19 mouse cellular contexts compared by ENCODE assay signal in genomic region chr16:8455221-8455620, GRCm38 (mm10). TPM values are rescaled to one million over a fixed set of nuclear protein-coding genes. Genes with fewer than 3 reads are reported as not detected.
DNase-seq lines count a peak whose midpoint lies in the region; ATAC-seq lines count a peak whose summit lies in the region.
"Had no signal": no experiment of that assay in that cellular context is flagged by ENCODE, and none has a peak within 500 bp of the region (broad histone marks: within the 10 kb centered on the region; RNA-seq: fewer than 3 reads in every experiment).

No protein-coding gene starts in this region.

- WGBS in forebrain, embryonic 11.5 days = 62% methylated on average over 2 of the region's 2 CpGs
- WGBS in forebrain, embryonic 16.5 days = 61% methylated on average over 2 of the region's 2 CpGs

- no peaks in the 10 kb centered on the region for H3K27me3 ChIP-seq in forebrain, embryonic 11.5 days (ENCODE audit: control insufficient read depth, insufficient read depth, low read length)
- no peaks in the 10 kb centered on the region for H3K27me3 ChIP-seq in forebrain, embryonic 16.5 days (replicated peaks; ENCODE audit: control insufficient read depth, insufficient read depth, low read length)

- no peak overlapping the region for H3K27ac ChIP-seq in forebrain, embryonic 11.5 days (ENCODE audit: low read depth, low read length)
- H3K27ac ChIP-seq in forebrain, embryonic 16.5 days (ENCODE audit: low read length) = no peak overlapping the region
- H3K27ac ChIP-seq: heart, embryonic 15.5 days; hindbrain, embryonic 12.5 days had no signal

- no peaks in the 10 kb centered on the region for H3K4me1 ChIP-seq in forebrain, embryonic 11.5 days (replicated peaks; ENCODE audit: control insufficient read depth, insufficient read depth, low read length)
- H3K4me1 ChIP-seq in forebrain, embryonic 16.5 days (replicated peaks; ENCODE audit: control insufficient read depth, insufficient read depth, low read length) = no peaks in the 10 kb centered on the region
- H3K4me1 ChIP-seq: heart, embryonic 15.5 days had no signal

- ATAC-seq in forebrain, embryonic 11.5 days (replicated peaks; ENCODE audit: low FRiP score) = no peak
- no peak for ATAC-seq in forebrain, embryonic 16.5 days

- H3K9me3 ChIP-seq in forebrain, embryonic 11.5 days (ENCODE audit: control insufficient read depth, low read length) = no peaks in the 10 kb centered on the region
- no peaks in the 10 kb centered on the region for H3K9me3 ChIP-seq in forebrain, embryonic 16.5 days (ENCODE audit: control insufficient read depth, low read length)
- H3K9me3 ChIP-seq: heart, embryonic 15.5 days; hindbrain, embryonic 12.5 days had no signal

- intact Hi-C loops in left cerebral cortex, postnatal 36 days (cut with DNase I) = loop anchor here (5.0 kb wide), 1 partner anchor 43 kb away; no protein-coding TSS in a partner anchor

- no peak overlapping the region for H3K4me3 ChIP-seq in forebrain, embryonic 11.5 days (ENCODE audit: low read depth, low read length)
- H3K4me3 ChIP-seq in forebrain, embryonic 16.5 days (replicated peaks; ENCODE audit: low read length) = no peak overlapping the region
- H3K4me3 ChIP-seq: heart, embryonic 15.5 days; hindbrain, embryonic 12.5 days; myocyte had no signal

- peak; percentile 19 for DNase-seq in forebrain, embryonic 11.5 days (ENCODE audit: low spot score)
- peak; percentile 15 for DNase-seq in thymus, postnatal 14 days
- no peak for DNase-seq in thymus, adult 18-20 months
- peak; percentile 46 for DNase-seq in induced T-regulatory cell, adult 2 months (ENCODE audit: low read depth)
- peak; percentile 41 for DNase-seq in testis, postnatal 10 days (ENCODE audit: low spot score)
- DNase-seq in left cerebral cortex, postnatal 36 days (ENCODE audit: low spot score in 2 of 2) = no peak
- no peak for DNase-seq in cerebellum, adult 9-11 months
- DNase-seq: cerebellum, adult 18-20 months; gastrocnemius, postnatal 25 days; kidney, adult 18-20 months; lung, postnatal 4 days; right cerebral cortex, postnatal 25 days; thymus, postnatal 25 days had no signal

- no peaks in the 10 kb centered on the region for H3K36me3 ChIP-seq in forebrain, embryonic 11.5 days (ENCODE audit: control insufficient read depth, insufficient read depth, low read length)
- H3K36me3 ChIP-seq in forebrain, embryonic 16.5 days (ENCODE audit: control insufficient read depth, insufficient read depth) = no peaks in the 10 kb centered on the region
- H3K36me3 ChIP-seq: heart, embryonic 15.5 days; hindbrain, embryonic 12.5 days had no signal

- H3K9ac ChIP-seq in forebrain, embryonic 11.5 days (ENCODE audit: low read length) = no peak overlapping the region
- H3K9ac ChIP-seq in forebrain, embryonic 16.5 days (replicated peaks; ENCODE audit: low read depth, low read length) = no peak overlapping the region
- H3K9ac ChIP-seq: heart, embryonic 15.5 days; hindbrain, embryonic 12.5 days had no signal

- no peak overlapping the region for H3K4me2 ChIP-seq in forebrain, embryonic 11.5 days (ENCODE audit: low read depth, low read length, severe bottlenecking)
- no peak overlapping the region for H3K4me2 ChIP-seq in forebrain, embryonic 16.5 days (ENCODE audit: low read length)
- H3K4me2 ChIP-seq: heart, embryonic 15.5 days; hindbrain, embryonic 12.5 days had no signal

RNA-seq across cellular contexts. Expression of gene Mettl22, which starts 15.4 kb away (rescaled TPM):
- polyA plus RNA-seq in forebrain, embryonic 11.5 days (2014; fragmentation: Nextera tagmentation; extraction: Ambion mirVana) = 16.4 and 22.1 TPM in 2 replicates
- polyA plus RNA-seq in forebrain, embryonic 16.5 days (2015; fragmentation: Nextera tagmentation; extraction: Ambion mirVana) = 37.5 and 50.3 TPM in 2 replicates
- 10 to 100 TPM; 26.4 to 27.9 TPM for total RNA-seq in left cerebral cortex, postnatal 36 days (2021)

RNA-seq across cellular contexts. Expression of gene Tmem114, which starts 30.3 kb away (rescaled TPM):
- polyA plus RNA-seq in forebrain, embryonic 11.5 days (2014; fragmentation: Nextera tagmentation; extraction: Ambion mirVana) = not detected in 2 replicates
- 0.15 TPM in 1 of 2 replicates, not detected in the other for polyA plus RNA-seq in forebrain, embryonic 16.5 days (2015; fragmentation: Nextera tagmentation; extraction: Ambion mirVana)
- 1 to 10 TPM; 1.5 to 1.8 TPM for total RNA-seq in left cerebral cortex, postnatal 36 days (2021)
- total RNA-seq: ES-E14; gastrocnemius, postnatal 25 days had no signal
- polyA plus RNA-seq: heart, embryonic 15.5 days; hindbrain, embryonic 12.5 days; liver, embryonic 16.5 days; myocyte had no signal

RNA-seq across cellular contexts. Expression of gene Abat, which starts 58.0 kb away (rescaled TPM):
- 22.2 and 22.7 TPM in 2 replicates for polyA plus RNA-seq in forebrain, embryonic 11.5 days (2014; fragmentation: Nextera tagmentation; extraction: Ambion mirVana)
- 48.5 and 58.0 TPM in 2 replicates for polyA plus RNA-seq in forebrain, embryonic 16.5 days (2015; fragmentation: Nextera tagmentation; extraction: Ambion mirVana)
- 100 to 1,000 TPM; 155 to 158 TPM for total RNA-seq in left cerebral cortex, postnatal 36 days (2021)

Comparison
In these comparisons a context has a peak if more than half of its experiments do, and no peak if none do; other contexts are left out.
1. DNase-seq: peak in forebrain, embryonic 11.5 days (single experiment), thymus, postnatal 14 days (single experiment), induced T-regulatory cell, adult 2 months (single experiment) and testis, postnatal 10 days (single experiment); none in thymus, adult 18-20 months (0 of 2), left cerebral cortex, postnatal 36 days (0 of 2) and cerebellum, adult 9-11 months (single experiment).